Mouse (Mus musculus) adrenal gland, adult 18-20 months (tissue): ENCODE measurements at regions not wholly inside any gene's neighbourhood (a gene's known extent, or its start where the extent isn't known, plus 50 kb on each side); places are given as distances from the start of the nearest gene placed in this dataset.

Source experiments
- DNase-seq, 2 experiments: peaks; one replicate each; pipeline ENCODE4 v3.0.0; 2021 to 2022; ENCODE audit warnings: low spot score in 2 of 2

- no peak for DNase-seq
Observed at GRCm38 (mm10) chr15:88033725-88034124, 489.6 kb downstream of the Fam19a5 start.

DNA sequence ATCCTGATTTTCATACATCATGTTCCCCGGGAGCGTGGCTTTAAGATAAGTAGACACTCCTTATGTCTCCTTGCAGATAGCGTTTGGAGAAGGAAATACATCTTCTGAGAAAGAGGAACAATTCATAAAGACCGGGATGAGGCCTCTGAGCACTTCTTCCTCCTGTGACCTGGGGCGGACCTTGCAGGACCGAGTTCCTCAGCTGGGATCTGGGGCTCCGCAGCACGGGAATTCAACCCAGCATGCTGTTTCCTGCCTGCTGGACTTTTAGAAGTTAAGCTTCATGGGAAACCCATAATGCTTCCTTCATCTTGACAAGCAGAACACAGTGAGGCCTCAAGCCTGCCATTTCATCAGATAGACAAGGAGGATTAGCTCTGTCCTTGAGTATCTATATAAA, 491.4 kb downstream of the Fam19a5 start:
- DNase-seq = no peak

DNA sequence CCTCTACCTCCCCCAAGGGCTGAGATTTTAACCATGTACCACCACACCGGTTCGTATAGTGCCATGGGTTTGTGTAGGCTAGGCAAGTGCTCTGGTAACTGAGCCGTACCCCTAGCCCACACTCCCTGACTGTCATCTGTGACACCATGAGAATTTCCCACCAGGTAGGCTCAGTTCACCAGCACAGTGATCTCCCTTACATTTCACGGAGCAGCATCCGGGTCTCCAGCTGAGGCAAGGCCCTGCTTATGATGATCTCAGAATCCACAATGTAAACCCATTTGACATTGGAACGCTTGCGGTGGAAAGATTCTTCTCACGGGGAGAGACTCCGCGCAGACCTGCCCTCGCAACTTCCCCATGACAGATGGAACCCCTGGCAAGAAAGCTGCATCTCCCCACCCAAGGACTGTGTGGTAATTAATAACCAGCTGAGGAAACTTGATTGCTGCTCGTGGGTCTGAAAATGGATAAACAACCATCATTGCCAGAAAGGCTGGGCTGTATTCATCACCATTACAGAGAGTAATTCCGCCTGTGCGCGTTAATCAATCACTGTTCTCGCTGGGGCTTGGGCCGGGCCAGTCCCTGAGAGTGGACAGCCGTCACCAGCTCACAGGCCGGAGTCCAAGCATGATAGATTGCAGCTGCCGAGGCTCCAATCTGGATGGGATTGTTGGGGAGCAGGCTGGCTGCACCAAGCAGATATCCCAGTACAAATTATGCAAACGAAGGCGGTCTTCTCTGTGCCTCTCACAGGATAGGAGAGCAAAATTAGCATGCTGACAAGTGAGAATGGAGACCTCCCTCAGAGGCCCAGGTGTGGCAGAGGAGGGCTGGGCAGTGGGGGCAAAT, 492.3 kb downstream of the Fam19a5 start:
- no peak for DNase-seq

GRCm38 (mm10) chr15:88037606-88038005, 493.5 kb downstream of the Fam19a5 start:
- DNase-seq = no peak

DNA sequence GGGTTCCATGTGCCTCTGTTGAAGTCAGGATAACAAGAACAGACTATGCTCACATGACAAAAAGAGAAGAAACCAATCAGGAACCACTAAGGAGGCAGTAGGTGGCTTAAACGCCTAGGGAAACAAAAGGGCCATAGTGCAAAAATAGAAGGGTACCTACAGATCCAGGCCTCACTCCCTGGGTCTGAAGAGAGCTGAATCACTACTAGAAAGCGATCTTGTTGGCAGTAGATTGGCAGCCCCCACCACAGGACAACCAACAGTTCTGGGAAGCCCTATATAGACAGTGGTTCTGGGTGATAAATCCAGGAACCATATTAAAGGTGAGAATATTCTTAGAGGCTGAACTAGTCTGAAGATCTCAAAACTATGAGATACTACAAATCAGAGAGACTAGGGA, 498.7 kb downstream of the Fam19a5 start:
- DNase-seq = no peak

GRCm38 (mm10) chr15:88058071-88058470, 514.0 kb downstream of the Fam19a5 start:
- DNase-seq = no peak

- DNase-seq = no peak
Observed at GRCm38 (mm10) chr15:88060935-88061334, 516.8 kb downstream of the Fam19a5 start.

DNA sequence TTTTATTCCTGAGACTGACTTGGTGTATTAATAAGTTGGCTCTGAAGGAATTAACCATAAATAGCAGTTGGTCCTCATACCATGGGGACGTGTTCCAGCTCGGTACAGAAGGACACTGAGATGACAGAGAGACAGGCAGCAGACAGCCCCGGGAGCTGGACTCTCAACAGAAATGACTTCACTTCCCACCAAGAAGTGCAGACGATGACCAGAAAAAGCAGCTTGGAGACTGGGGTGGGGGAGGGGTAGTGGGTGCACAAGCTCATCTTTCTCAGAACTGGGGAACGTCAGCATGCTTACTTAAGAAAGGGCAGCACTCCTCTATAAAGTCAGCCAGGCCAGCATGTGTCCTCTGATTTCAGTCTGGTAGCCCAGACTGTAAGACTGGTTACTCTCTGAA, 518.9 kb downstream of the Fam19a5 start:
- DNase-seq = no peak

DNA sequence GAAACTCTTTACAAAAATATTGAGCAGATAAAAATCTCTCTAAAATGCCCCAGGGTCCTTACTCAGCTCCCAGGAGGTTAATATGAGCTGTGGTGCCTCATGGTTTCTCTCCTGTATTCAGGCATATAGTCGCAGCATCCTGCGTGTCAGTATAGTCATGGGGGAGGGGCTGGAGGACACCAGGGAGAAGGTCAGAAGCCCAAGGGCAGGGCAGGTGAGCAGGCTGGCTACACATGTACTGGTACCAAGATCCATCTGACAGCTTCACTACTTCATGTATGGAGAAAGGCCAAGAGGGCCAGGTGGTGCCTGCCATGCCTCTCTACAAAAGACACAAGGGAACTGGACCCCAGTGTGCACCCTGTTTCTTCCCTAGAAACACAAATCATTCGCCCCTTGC, 524.4 kb downstream of the Fam19a5 start:
- no peak for DNase-seq

DNA sequence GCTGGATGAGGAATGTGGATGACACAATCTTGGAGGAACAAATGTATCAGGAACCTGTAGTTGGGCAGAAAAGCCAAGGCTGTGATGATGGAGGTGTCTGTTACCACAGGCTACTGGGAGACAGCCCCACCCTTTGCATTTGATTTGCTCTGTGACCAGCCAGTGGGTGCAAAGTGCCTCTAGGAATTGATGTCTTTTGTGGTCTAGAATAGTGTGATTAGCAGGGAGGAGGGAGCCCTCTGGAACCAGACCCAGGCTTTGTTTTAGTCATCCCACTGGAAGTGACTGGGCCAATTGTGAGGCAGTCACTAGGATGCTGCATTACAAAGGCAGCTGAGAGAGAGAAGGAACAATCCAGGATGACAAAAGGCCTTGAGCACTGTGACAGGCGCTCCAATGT, 527.4 kb upstream of the Zdhhc25 start:
- DNase-seq = no peak

- DNase-seq = no peak
Observed at GRCm38 (mm10) chr15:88083911-88084310, 516.2 kb upstream of the Zdhhc25 start.

GRCm38 (mm10) chr15:88085631-88086030, 514.5 kb upstream of the Zdhhc25 start:
- no peak for DNase-seq

GRCm38 (mm10) chr15:88089486-88089885, 510.6 kb upstream of the Zdhhc25 start:
- no peak for DNase-seq

- no peak for DNase-seq
Observed at GRCm38 (mm10) chr15:88091390-88091789, 508.7 kb upstream of the Zdhhc25 start.

- DNase-seq = no peak
Observed at GRCm38 (mm10) chr15:88120376-88120775, 479.7 kb upstream of the Zdhhc25 start.

DNA sequence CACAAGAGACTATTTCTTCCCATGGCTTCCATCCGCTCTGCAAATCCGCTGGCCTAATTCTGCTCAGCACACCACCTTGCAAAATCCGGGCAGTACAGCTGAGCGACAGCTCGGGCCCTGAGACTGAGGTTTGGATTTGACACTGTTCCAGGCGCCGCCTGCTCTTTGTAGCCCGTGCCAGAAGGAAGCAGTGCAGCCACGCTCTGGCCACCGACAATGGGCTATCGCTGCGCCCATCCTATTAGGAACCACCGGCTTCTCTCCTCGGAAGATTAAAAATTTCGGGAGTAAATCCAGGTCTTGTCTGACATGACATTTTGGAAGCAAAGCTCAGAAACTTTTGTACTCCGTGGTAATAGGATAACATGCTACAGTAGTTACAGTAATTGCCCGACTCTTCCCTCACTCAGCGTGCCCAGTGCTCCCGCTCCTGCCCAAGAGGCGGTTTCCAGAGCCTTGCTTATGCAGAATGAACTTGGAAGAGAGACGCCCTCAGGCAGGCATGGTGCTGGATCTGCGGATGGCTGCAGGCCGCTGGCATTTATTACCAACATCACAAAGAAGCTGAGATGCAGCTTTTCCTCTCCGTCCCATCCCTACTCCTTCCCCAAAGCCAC, 476.1 kb upstream of the Zdhhc25 start:
- DNase-seq = no peak

DNA sequence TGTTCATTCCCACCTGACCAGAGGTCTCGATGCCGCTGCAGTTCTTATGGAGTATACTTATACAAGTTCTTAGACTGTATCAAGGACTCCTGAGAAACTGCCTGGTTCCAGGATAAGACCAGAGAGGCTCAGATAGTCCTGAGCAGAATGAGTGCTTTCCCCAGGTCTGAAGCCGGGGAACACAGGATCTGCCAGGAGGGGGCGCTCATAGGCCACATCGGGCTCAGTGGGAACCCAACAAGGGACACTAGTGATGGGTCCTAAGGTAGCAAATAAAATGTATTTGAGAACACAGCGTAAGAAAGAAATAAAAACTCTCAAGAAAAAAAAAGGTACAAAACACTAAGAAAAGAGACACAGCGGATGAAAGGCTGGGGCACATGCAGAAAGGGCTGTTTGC, 454.0 kb upstream of the Zdhhc25 start:
- DNase-seq = peak; percentile 22 to 47

DNA sequence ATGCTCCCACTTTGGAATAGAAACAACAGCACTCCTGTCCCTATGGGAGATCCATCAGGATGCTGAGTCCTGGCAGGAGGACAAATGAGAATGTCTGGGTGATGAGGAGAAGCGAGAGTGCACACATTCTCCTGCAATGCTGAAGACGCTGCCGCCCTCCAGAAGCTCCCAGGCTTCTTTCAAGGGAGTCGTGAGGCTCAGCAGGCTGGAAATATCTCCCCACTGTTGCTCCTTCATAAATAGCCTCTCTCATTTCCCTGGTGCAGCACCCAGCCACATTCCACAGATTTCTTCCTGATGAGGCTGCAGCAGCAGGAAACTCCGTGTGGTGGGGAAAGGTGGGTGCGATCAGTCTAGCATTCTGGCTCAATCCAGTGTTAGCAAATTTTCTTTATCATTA, 448.9 kb upstream of the Zdhhc25 start:
- no peak for DNase-seq

- DNase-seq = no peak
Observed at GRCm38 (mm10) chr15:88159618-88160170, 440.4 kb upstream of the Zdhhc25 start.

GRCm38 (mm10) chr15:88160291-88160690, 439.8 kb upstream of the Zdhhc25 start:
- DNase-seq = no peak

- DNase-seq = no peak
Observed at GRCm38 (mm10) chr15:88163438-88163837, 436.7 kb upstream of the Zdhhc25 start.

DNA sequence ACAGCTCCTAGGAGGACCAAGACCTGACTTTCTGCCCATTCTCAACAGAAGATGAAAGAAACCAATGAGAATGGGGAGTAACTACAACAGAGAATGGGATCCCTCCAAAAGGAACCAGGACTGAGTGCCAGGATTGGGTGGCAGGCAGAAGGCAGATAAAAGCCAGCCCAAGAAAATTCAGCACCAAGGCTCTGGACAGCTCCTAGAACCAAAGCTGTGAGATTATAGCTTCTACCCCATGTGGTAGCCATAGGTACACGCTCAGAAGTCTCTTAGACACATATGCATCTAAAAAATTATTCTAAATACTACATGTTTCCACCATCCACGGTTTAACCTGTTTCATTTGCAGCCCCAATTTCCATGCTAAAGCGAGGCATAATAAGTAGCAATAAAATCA, 425.8 kb upstream of the Zdhhc25 start:
- peak in 1 of 2 experiments; percentile 21 for DNase-seq
